Mouse (Mus musculus) liver, postnatal 0 days (tissue): ENCODE results near the gene Zfp775. TPM values are rescaled to one million over a fixed set of nuclear protein-coding genes. Genes with fewer than 3 reads are reported as not detected.

Experiments used
- ATAC-seq: fragments of 200-750 bp; cut with Nextera tagmentation; 2 replicates; pipeline ENCODE4 v1.8.0; 2017; ENCODE audit warnings: mild to moderate bottlenecking, moderate library complexity
- DNase-seq: peaks from one replicate; pipeline ENCODE4 v3.0.0-alpha.2; 2016
- H3K27ac ChIP-seq: fragments of 300-500 bp; sonication (generic); 2 replicates; pipeline ENCODE4 v1.5.1; 2014; ENCODE audit warnings: antibody characterized with exemption, moderate library complexity, mild to moderate bottlenecking, low read depth
- H3K27me3 ChIP-seq: fragments of 300-500 bp; sonication (generic); 2 replicates; pipeline ENCODE4 v1.6.1; 2014; ENCODE audit warnings: low read length, control low read depth, mixed read lengths; ENCODE audit not compliant: insufficient read depth
- H3K36me3 ChIP-seq: fragments of 300-500 bp; sonication (generic); replicated peaks from 2 replicates; pipeline ENCODE4 v1.6.1; 2014; ENCODE audit warnings: mild to moderate bottlenecking, control low read depth, low read length, moderate library complexity, mixed read lengths; ENCODE audit not compliant: insufficient read depth
- H3K4me1 ChIP-seq: fragments of 300-500 bp; sonication (generic); 2 replicates; pipeline ENCODE4 v1.6.1; 2014; ENCODE audit warnings: antibody characterized with exemption, mild to moderate bottlenecking, control low read depth; ENCODE audit not compliant: insufficient read depth
- H3K4me2 ChIP-seq: fragments of 300-500 bp; sonication (generic); 2 replicates; pipeline ENCODE4 v1.6.1; 2014; ENCODE audit warnings: low read depth, mild to moderate bottlenecking, low read length, moderate library complexity, mixed read lengths
- H3K4me3 ChIP-seq: fragments of 300-500 bp; sonication (generic); 2 replicates; pipeline ENCODE4 v1.5.1; 2014; ENCODE audit warnings: low read depth, low read length
- H3K9ac ChIP-seq: fragments of 300-500 bp; sonication (generic); replicated peaks from 2 replicates; pipeline ENCODE4 v1.6.1; 2014; ENCODE audit warnings: mild to moderate bottlenecking, moderate library complexity
- H3K9me3 ChIP-seq: fragments of 300-500 bp; sonication (generic); 2 replicates; pipeline ENCODE4 v1.6.1; 2016; ENCODE audit warnings: mild to moderate bottlenecking, control low read depth, low read length, mixed read lengths
- CTCF ChIP-seq: sonication (generic); IDR thresholded peaks from 2 replicates; pipeline ENCODE4 v1.5.1; 2016; ENCODE audit warnings: antibody characterized with exemption, low read depth
- EP300 ChIP-seq: IDR thresholded peaks from 2 replicates; pipeline ENCODE4 v1.6.1; 2016; ENCODE audit warnings: antibody characterized with exemption, low read depth, mild to moderate bottlenecking
- WGBS: fragments of 180-500 bp; shearing (Covaris S2); extraction: QIAGEN DNeasy Blood & Tissue Kit; methylation state at CpG from one replicate; pipeline ENCODE4 v1.1.7; 2014; ENCODE audit not compliant: insufficient replicate concordance; 5-methylcytosine and 5-hydroxymethylcytosine counted together
- polyA plus RNA-seq: library from polyadenylated mRNA; unstranded; fragments of >200 nt; fragmentation: Nextera tagmentation; extraction: Ambion mirVana; gene quantifications from 2 replicates; pipeline ENCODE4 v1.2.1, GENCODE M21; 2015

Gene Zfp775
- polyA plus RNA-seq, 1 experiment from 2014 or later, result 0.93 TPM

- peak within 1 kb of the TSS; percentile 42 for H3K4me3 ChIP-seq
- peak within 1 kb of the TSS; percentile 46 for H3K9ac ChIP-seq
- H3K4me1 ChIP-seq, result peaks cover 16% of the 10 kb centered on the region
- TF ChIP-seq EP300 (no peak), CTCF (no peak)
- H3K27ac ChIP-seq, result no peak within 1 kb of the TSS
- WGBS, result 52% methylated on average over 8 of the region's 8 CpGs
- H3K27me3 ChIP-seq, result peaks cover 20% of the 10 kb centered on the region
- H3K4me2 ChIP-seq, result peak within 1 kb of the TSS; percentile 79
- no peaks in the 10 kb centered on the region for H3K9me3 ChIP-seq
- no peak for ATAC-seq
- H3K36me3 ChIP-seq, result no peaks in the 10 kb centered on the region
- DNase-seq, result no peak
These were observed 24.6 kb downstream of the Zfp775 start, which contains the start of gene AI854703 for GRCm38 (mm10) chr6:48626464-48626863. Gene AI854703 (plus strand): TSS chr6:48626764.

GRCm38 (mm10) chr6:48626984-48627383, 25.1 kb downstream of the Zfp775 start:
- Histone ChIP-seq H3K9ac (peak overlapping the region; percentile 46), H3K27me3 (peaks cover 20% of the 10 kb centered on the region), H3K4me3 (peak overlapping the region; percentile 42), H3K9me3 (no peaks in the 10 kb centered on the region), H3K27ac (no peak overlapping the region), H3K4me2 (peak overlapping the region; percentile 79), H3K4me1 (peaks cover 16% of the 10 kb centered on the region), H3K36me3 (no peaks in the 10 kb centered on the region)
- DNase-seq (peak; percentile 35), ATAC-seq (no peak)
- WGBS, result 2% methylated on average over 32 of the region's 32 CpGs
- TF ChIP-seq EP300 (no peak), CTCF (no peak)

GRCm38 (mm10) chr6:48627511-48627924, 25.7 kb downstream of the Zfp775 start:
- H3K4me2 ChIP-seq, result peak overlapping the region; percentile 79
- H3K4me3 ChIP-seq, result peak overlapping the region; percentile 42
- WGBS, result 5% methylated on average over 7 of the region's 7 CpGs
- H3K36me3 ChIP-seq, result no peaks in the 10 kb centered on the region
- H3K27ac ChIP-seq, result no peak overlapping the region
- no peak for DNase-seq
- peak overlapping the region; percentile 46 for H3K9ac ChIP-seq
- no peak for ATAC-seq
- H3K9me3 ChIP-seq, result no peaks in the 10 kb centered on the region
- no peak for TF ChIP-seq EP300
- no peak for TF ChIP-seq CTCF
- H3K4me1 ChIP-seq, result peaks cover 16% of the 10 kb centered on the region
- peaks cover 20% of the 10 kb centered on the region for H3K27me3 ChIP-seq

- DNase-seq, result no peak
- no peak overlapping the region for H3K9ac ChIP-seq
- H3K4me3 ChIP-seq, result no peak overlapping the region
- no peak for ATAC-seq
- H3K36me3 ChIP-seq, result no peaks in the 10 kb centered on the region
- H3K4me2 ChIP-seq, result no peak overlapping the region
- no peaks in the 10 kb centered on the region for H3K9me3 ChIP-seq
- peaks cover 20% of the 10 kb centered on the region for H3K27me3 ChIP-seq
- no peak for TF ChIP-seq EP300
- TF ChIP-seq CTCF, result no peak
- WGBS, result 54% methylated on average over 3 of the region's 3 CpGs
- H3K4me1 ChIP-seq, result peaks cover 16% of the 10 kb centered on the region
- H3K27ac ChIP-seq, result no peak overlapping the region
These were observed 26.5 kb downstream of the Zfp775 start for GRCm38 (mm10) chr6:48628377-48628776.

GRCm38 (mm10) chr6:48628808-48629660, 27.2 kb downstream of the Zfp775 start:
- H3K27ac ChIP-seq, result no peak overlapping the region
- TF ChIP-seq EP300 (no peak), CTCF (no peak)
- peaks cover 20% of the 10 kb centered on the region for H3K27me3 ChIP-seq
- no peak overlapping the region for H3K9ac ChIP-seq
- no peaks in the 10 kb centered on the region for H3K9me3 ChIP-seq
- H3K4me3 ChIP-seq, result peak overlapping the region; percentile 21
- ATAC-seq, result peak; percentile 17; the same call in 1 of the 2 replicates
- peaks cover 16% of the 10 kb centered on the region for H3K4me1 ChIP-seq
- no peaks in the 10 kb centered on the region for H3K36me3 ChIP-seq
- WGBS, result 5% methylated on average over 54 of the region's 54 CpGs
- no peak for DNase-seq
- peak overlapping the region; percentile 65 for H3K4me2 ChIP-seq

- peak; percentile 12; the same call in 1 of the 2 replicates for ATAC-seq
- Histone ChIP-seq H3K4me1 (peaks cover 16% of the 10 kb centered on the region), H3K4me2 (peak overlapping the region; percentile 65), H3K9me3 (no peaks in the 10 kb centered on the region), H3K9ac (no peak overlapping the region), H3K27ac (no peak overlapping the region), H3K27me3 (peaks cover 20% of the 10 kb centered on the region), H3K4me3 (peak overlapping the region; percentile 21), H3K36me3 (no peaks in the 10 kb centered on the region)
- WGBS, result 18% methylated on average over 13 of the region's 13 CpGs
- TF ChIP-seq EP300, result no peak
- no peak for TF ChIP-seq CTCF
- DNase-seq, result no peak
These were observed 27.8 kb downstream of the Zfp775 start for GRCm38 (mm10) chr6:48629661-48630034.
